Mouse (Mus musculus) liver, embryonic 14.5 days (tissue): ENCODE results near the gene Gm28053. TPM values are rescaled to one million over a fixed set of nuclear protein-coding genes. Genes with fewer than 3 reads are reported as not detected.

ENCODE experiments used
- ATAC-seq: fragments of 200-750 bp; cut with Nextera tagmentation; 2 replicates; pipeline ENCODE4 v1.8.0; 2017; ENCODE audit warnings: moderate number of reproducible peaks, mild to moderate bottlenecking, moderate library complexity; ENCODE audit not compliant: insufficient read depth
- DNase-seq, 3 experiments: peaks; one replicate each; pipeline ENCODE4 v3.0.0-alpha.2; 2012 to 2013; ENCODE audit warnings: low read depth in 3 of 3, low spot score in 3 of 3
- H3K27ac ChIP-seq: fragments of 300-500 bp; sonication (generic); 2 replicates; pipeline ENCODE4 v1.5.1; 2014; ENCODE audit warnings: moderate library complexity, mild to moderate bottlenecking, control low read depth, inconsistent platforms
- H3K27me3 ChIP-seq: fragments of 300-500 bp; sonication (generic); 2 replicates; pipeline ENCODE4 v1.6.1; 2014; ENCODE audit warnings: mild to moderate bottlenecking, low read length, moderate library complexity; ENCODE audit not compliant: control insufficient read depth, insufficient read depth
- H3K36me3 ChIP-seq: fragments of 300-500 bp; sonication (generic); replicated peaks from 2 replicates; pipeline ENCODE4 v1.6.1; 2014; ENCODE audit warnings: low read depth; ENCODE audit not compliant: control insufficient read depth, insufficient read depth
- H3K4me1 ChIP-seq, 2 experiments: fragments of 200-500 bp in 1 of 2; fragments of 300-500 bp in 1 of 2; sonication (generic) in 1 of 2; replicated peaks; 2 replicates each; pipeline ENCODE4 v1.6.1; 2012 to 2014; ENCODE audit warnings: antibody characterized with exemption in 1 of 2, inconsistent platforms in 1 of 2, low read length in 1 of 2; ENCODE audit not compliant: control insufficient read depth in 2 of 2, insufficient read depth in 2 of 2
- H3K4me2 ChIP-seq: fragments of 300-500 bp; sonication (generic); 2 replicates; pipeline ENCODE4 v1.6.1; 2014; ENCODE audit warnings: low read depth, mild to moderate bottlenecking, control low read depth, moderate library complexity
- H3K4me3 ChIP-seq, 2 experiments: fragments of 200-500 bp in 1 of 2; fragments of 300-500 bp in 1 of 2; sonication (generic) in 1 of 2; 2 replicates each; pipeline ENCODE4 v1.5.1; 2012 to 2014; ENCODE audit warnings: low read depth in 2 of 2, low read length in 2 of 2, mild to moderate bottlenecking in 2 of 2, control low read depth in 1 of 2, inconsistent platforms in 1 of 2, moderate library complexity in 1 of 2; ENCODE audit not compliant: insufficient read depth in 1 of 2
- H3K9ac ChIP-seq: fragments of 300-500 bp; sonication (generic); replicated peaks from 2 replicates; pipeline ENCODE4 v1.6.1; 2014; ENCODE audit warnings: mild to moderate bottlenecking, control low read depth, moderate library complexity
- H3K9me3 ChIP-seq: fragments of 300-500 bp; sonication (generic); 2 replicates; pipeline ENCODE4 v1.6.1; 2016; ENCODE audit warnings: low read length, mixed read lengths; ENCODE audit not compliant: control insufficient read depth
- CTCF ChIP-seq: IDR thresholded peaks from 2 replicates; pipeline ENCODE4 v1.5.1; 2016; ENCODE audit warnings: antibody characterized with exemption, low read depth, control low read depth
- EP300 ChIP-seq: IDR thresholded peaks from 2 replicates; pipeline ENCODE4 v1.6.1; 2016; ENCODE audit warnings: antibody characterized with exemption, low read depth
- WGBS: fragments of 180-500 bp; shearing (Covaris S2); extraction: QIAGEN DNeasy Blood & Tissue Kit; methylation state at CpG from one replicate; pipeline ENCODE4 v1.1.7; 2014; ENCODE audit not compliant: insufficient replicate concordance; 5-methylcytosine and 5-hydroxymethylcytosine counted together
- polyA plus RNA-seq, 2 experiments: library from polyadenylated mRNA; depleted of rRNA in 1 of 2; stranded (reverse) in 1 of 2; unstranded in 1 of 2; fragments of >200 nt; fragmentation: Nextera tagmentation in 1 of 2; extraction: Ambion mirVana in 1 of 2; gene quantifications; 2 replicates each; pipeline versions ENCODE4 v1.2.1 to v1.2.3; 2012 to 2014

Gm28053 gene
- polyA plus RNA-seq, 2 experiments, result 0.39 to 0.48 TPM

DNA sequence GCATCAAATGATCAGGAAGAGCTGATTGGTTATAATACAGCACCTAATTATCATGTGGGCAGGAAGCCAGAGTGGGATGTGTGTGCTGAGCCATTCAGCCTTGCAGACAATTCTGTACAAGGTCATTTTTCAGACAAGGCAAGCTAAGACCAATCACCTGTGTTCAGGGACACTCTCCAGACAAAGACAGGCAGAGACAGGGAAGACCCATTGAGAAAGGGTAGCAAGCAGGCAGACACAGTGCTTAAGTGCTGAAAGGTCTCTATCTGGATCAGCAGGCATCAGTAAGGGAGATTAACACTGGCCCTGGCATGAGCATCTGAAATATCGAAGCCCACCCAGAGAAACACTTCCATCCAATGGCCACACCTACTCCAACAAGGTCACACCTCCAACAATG, 66.0 kb downstream of the Gm28053 start:
- TF ChIP-seq CTCF, result no peak
- TF ChIP-seq EP300, result no peak
- Histone ChIP-seq H3K27me3 (no peaks in the 10 kb centered on the region), H3K9ac (no peak overlapping the region), H3K4me1 (no peaks in the 10 kb centered on the region), H3K36me3 (no peaks in the 10 kb centered on the region), H3K4me2 (no peak overlapping the region), H3K27ac (no peak overlapping the region), H3K9me3 (no peaks in the 10 kb centered on the region), H3K4me3 (no peak overlapping the region)
- DNase-seq, result no peak
- 54% methylated on average over 1 of the region's 1 CpGs for WGBS
- no peak for ATAC-seq

DNA sequence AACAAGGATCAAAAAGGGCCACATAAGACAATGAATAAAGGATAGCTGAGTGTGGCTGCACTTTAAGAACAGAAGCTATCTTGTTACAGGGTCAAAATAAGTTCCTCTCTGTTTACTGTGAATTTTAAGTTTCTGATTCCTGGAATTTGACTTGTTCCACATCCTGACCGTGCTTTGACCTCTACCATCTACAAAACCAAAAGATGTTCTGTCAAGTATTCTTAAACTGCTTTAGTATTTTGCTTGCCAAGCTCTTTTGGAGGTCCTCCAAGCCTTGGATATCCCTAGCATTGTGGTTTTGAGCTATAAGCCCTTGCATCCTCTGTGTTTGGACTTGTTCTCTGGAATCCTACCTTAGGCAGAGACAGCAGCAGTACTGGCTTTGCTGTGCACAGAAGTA, 66.8 kb downstream of the Gm28053 start:
- no peaks in the 10 kb centered on the region for H3K4me1 ChIP-seq
- DNase-seq (no peak), ATAC-seq (no peak)
- 33% methylated on average over 1 of the region's 1 CpGs for WGBS
- H3K27ac ChIP-seq, result no peak overlapping the region
- no peaks in the 10 kb centered on the region for H3K27me3 ChIP-seq
- H3K4me3 ChIP-seq, result no peak overlapping the region
- no peaks in the 10 kb centered on the region for H3K9me3 ChIP-seq
- no peaks in the 10 kb centered on the region for H3K36me3 ChIP-seq
- H3K4me2 ChIP-seq, result no peak overlapping the region
- no peak for TF ChIP-seq EP300
- TF ChIP-seq CTCF, result no peak
- H3K9ac ChIP-seq, result no peak overlapping the region

DNA sequence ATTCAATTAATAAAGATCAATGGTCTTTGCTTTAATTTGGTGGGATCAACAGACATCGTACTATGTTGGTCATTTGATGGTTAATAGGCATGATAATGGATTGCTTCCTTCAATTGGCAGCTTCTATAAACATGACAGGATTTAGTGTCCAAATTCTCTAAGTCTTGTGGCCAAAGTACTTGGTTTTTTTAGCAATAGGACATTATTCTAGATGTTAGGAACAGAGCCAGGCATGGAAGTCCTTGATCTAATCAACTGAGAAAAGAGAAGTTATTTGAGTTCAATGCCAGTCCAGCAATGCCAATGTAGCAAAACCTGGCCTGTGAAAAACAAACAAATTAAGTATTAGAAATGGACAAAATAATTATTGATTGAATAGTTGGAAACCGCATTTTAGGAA, 67.2 kb downstream of the Gm28053 start:
- Histone ChIP-seq H3K4me3 (no peak overlapping the region), H3K36me3 (no peaks in the 10 kb centered on the region), H3K4me2 (no peak overlapping the region), H3K27me3 (no peaks in the 10 kb centered on the region), H3K27ac (no peak overlapping the region), H3K9ac (no peak overlapping the region), H3K4me1 (no peaks in the 10 kb centered on the region), H3K9me3 (no peaks in the 10 kb centered on the region)
- no peak for ATAC-seq
- TF ChIP-seq EP300 (no peak), CTCF (no peak)
- DNase-seq, result no peak
- 53% methylated on average over 2 of the region's 2 CpGs for WGBS

DNA sequence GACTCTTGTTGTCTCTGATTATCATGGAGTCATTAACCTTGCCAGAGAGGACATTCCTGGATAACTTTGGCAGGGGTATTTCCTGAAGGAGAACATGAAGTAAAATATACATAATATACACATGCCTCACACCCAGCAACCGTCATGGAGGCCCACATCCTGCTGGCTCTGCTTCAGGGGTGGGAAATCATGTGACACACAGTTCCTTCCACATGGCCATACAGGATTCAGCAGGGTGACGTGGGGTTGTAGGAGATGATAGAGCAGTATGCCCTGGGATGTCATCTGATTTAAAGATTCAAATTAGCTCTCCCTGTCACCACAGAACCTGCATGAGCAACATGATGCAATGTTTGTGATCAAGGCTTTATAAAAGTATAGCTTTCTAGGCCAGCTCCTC, 69.5 kb downstream of the Gm28053 start:
- WGBS, result 43% methylated on average over 2 of the region's 2 CpGs
- ATAC-seq, result no peak

DNA sequence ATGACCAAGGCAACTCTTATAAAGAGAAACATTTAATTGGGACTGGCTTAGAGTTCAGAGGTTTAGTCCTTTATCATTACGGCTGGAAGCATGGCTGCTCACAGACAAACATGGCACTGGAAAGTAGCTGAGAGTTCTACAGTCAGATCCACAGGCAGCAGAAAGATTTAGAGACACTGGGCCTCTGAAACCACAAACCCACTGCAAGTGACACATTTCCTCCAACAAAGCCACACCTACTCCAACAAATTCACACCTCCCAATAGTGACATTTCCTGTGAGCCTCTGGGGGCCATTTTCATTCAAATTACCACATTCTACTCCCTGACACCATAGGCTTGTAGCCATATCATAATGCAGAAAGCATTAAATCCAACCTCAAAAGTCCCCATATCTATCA, 83.5 kb downstream of the Gm28053 start:
- H3K9ac ChIP-seq, result no peak overlapping the region
- no peaks in the 10 kb centered on the region for H3K4me1 ChIP-seq
- H3K9me3 ChIP-seq, result no peaks in the 10 kb centered on the region
- H3K4me2 ChIP-seq, result no peak overlapping the region
- H3K4me3 ChIP-seq, result no peak overlapping the region
- no peaks in the 10 kb centered on the region for H3K27me3 ChIP-seq
- 9% methylated on average over 1 of the region's 1 CpGs for WGBS
- H3K27ac ChIP-seq, result no peak overlapping the region
- TF ChIP-seq EP300 (no peak), CTCF (no peak)
- DNase-seq (no peak), ATAC-seq (no peak)
- H3K36me3 ChIP-seq, result no peaks in the 10 kb centered on the region

More for the DNA sequence above, 69.5 kb downstream of the Gm28053 start:
- Histone ChIP-seq H3K36me3 (no peaks in the 10 kb centered on the region), H3K27ac (no peak overlapping the region), H3K4me1 (no peaks in the 10 kb centered on the region), H3K4me3 (no peak overlapping the region), H3K9ac (no peak overlapping the region), H3K27me3 (no peaks in the 10 kb centered on the region), H3K4me2 (no peak overlapping the region), H3K9me3 (no peaks in the 10 kb centered on the region)
- DNase-seq, result no peak
- no peak for TF ChIP-seq EP300
- no peak for TF ChIP-seq CTCF

Other genes starting within 250 kb of the Gm28053 start
- gene Atp6v0e2, start 181.0 kb upstream of the Gm28053 start, polyA plus RNA-seq (2012; rRNA removed), result 0.75 and 1.0 TPM in 2 replicates
- gene Atp6v0e2, start 181.0 kb upstream of the Gm28053 start, polyA plus RNA-seq (2014; fragmentation: Nextera tagmentation; extraction: Ambion mirVana), result 0.77 and 0.81 TPM in 2 replicates
- gene Lrrc61, start 163.8 kb upstream of the Gm28053 start, polyA plus RNA-seq (2012; rRNA removed), result 2.8 and 3.0 TPM in 2 replicates
- gene Lrrc61, start 163.8 kb upstream of the Gm28053 start, polyA plus RNA-seq (2014; fragmentation: Nextera tagmentation; extraction: Ambion mirVana), result 1.3 and 1.7 TPM in 2 replicates
- gene Rarres2, start 145.8 kb upstream of the Gm28053 start, polyA plus RNA-seq (2012; rRNA removed), result 11.3 and 12.0 TPM in 2 replicates
- gene Rarres2, start 145.8 kb upstream of the Gm28053 start, polyA plus RNA-seq (2014; fragmentation: Nextera tagmentation; extraction: Ambion mirVana), result 16.3 and 20.0 TPM in 2 replicates
- not detected in 2 replicates for gene Gm45021, start 129.0 kb upstream of the Gm28053 start, polyA plus RNA-seq (2012; rRNA removed)
- gene Gm45021, start 129.0 kb upstream of the Gm28053 start, polyA plus RNA-seq (2014; fragmentation: Nextera tagmentation; extraction: Ambion mirVana), result not detected in 2 replicates
- gene Repin1, start 124.7 kb upstream of the Gm28053 start, polyA plus RNA-seq (2012; rRNA removed), result 7.1 and 7.3 TPM in 2 replicates
- gene Repin1, start 124.7 kb upstream of the Gm28053 start, polyA plus RNA-seq (2014; fragmentation: Nextera tagmentation; extraction: Ambion mirVana), result 6.3 and 6.5 TPM in 2 replicates
- gene Gm44965, start 124.7 kb upstream of the Gm28053 start, polyA plus RNA-seq (2012; rRNA removed), result not detected in 2 replicates
- not detected in 2 replicates for gene Gm44965, start 124.7 kb upstream of the Gm28053 start, polyA plus RNA-seq (2014; fragmentation: Nextera tagmentation; extraction: Ambion mirVana)
- gene Zfp775, start 116.5 kb upstream of the Gm28053 start, polyA plus RNA-seq (2012; rRNA removed), result 1.0 TPM in 2 replicates
- gene Zfp775, start 116.5 kb upstream of the Gm28053 start, polyA plus RNA-seq (2014; fragmentation: Nextera tagmentation; extraction: Ambion mirVana), result 1.4 and 1.7 TPM in 2 replicates
- 0.31 and 0.34 TPM in 2 replicates for gene AI854703, start 91.8 kb upstream of the Gm28053 start, polyA plus RNA-seq (2012; rRNA removed)
- gene AI854703, start 91.8 kb upstream of the Gm28053 start, polyA plus RNA-seq (2014; fragmentation: Nextera tagmentation; extraction: Ambion mirVana), result 0.06 and 0.27 TPM in 2 replicates
- gene Gimap8, start 71.4 kb upstream of the Gm28053 start, polyA plus RNA-seq (2012; rRNA removed), result 0.90 and 1.3 TPM in 2 replicates
- gene Gimap8, start 71.4 kb upstream of the Gm28053 start, polyA plus RNA-seq (2014; fragmentation: Nextera tagmentation; extraction: Ambion mirVana), result 0.17 and 0.18 TPM in 2 replicates
- 3.9 and 7.2 TPM in 2 replicates for gene Gimap9, start 42.5 kb upstream of the Gm28053 start, polyA plus RNA-seq (2012; rRNA removed)
- gene Gimap9, start 42.5 kb upstream of the Gm28053 start, polyA plus RNA-seq (2014; fragmentation: Nextera tagmentation; extraction: Ambion mirVana), result 8.0 and 10.6 TPM in 2 replicates
- gene Gimap4, start 34.1 kb upstream of the Gm28053 start, polyA plus RNA-seq (2012; rRNA removed), result 5.0 and 6.2 TPM in 2 replicates
- 8.3 and 8.8 TPM in 2 replicates for gene Gimap4, start 34.1 kb upstream of the Gm28053 start, polyA plus RNA-seq (2014; fragmentation: Nextera tagmentation; extraction: Ambion mirVana)
- 2.7 and 4.3 TPM in 2 replicates for gene Gimap6, start 10.4 kb upstream of the Gm28053 start, polyA plus RNA-seq (2012; rRNA removed)
- 6.6 and 6.8 TPM in 2 replicates for gene Gimap6, start 10.4 kb upstream of the Gm28053 start, polyA plus RNA-seq (2014; fragmentation: Nextera tagmentation; extraction: Ambion mirVana)
- 0.06 TPM in 1 of 2 replicates, not detected in the other for gene Gimap7, start within 50 bp of the Gm28053 start, polyA plus RNA-seq (2012; rRNA removed)
- 0.10 TPM in 1 of 2 replicates, not detected in the other for gene Gimap7, start within 50 bp of the Gm28053 start, polyA plus RNA-seq (2014; fragmentation: Nextera tagmentation; extraction: Ambion mirVana)
- 1.1 and 1.8 TPM in 2 replicates for gene Gimap1, start 20.4 kb downstream of the Gm28053 start, polyA plus RNA-seq (2012; rRNA removed)
- 3.2 and 5.5 TPM in 2 replicates for gene Gimap1, start 20.4 kb downstream of the Gm28053 start, polyA plus RNA-seq (2014; fragmentation: Nextera tagmentation; extraction: Ambion mirVana)
- gene Gimap5, start 27.6 kb downstream of the Gm28053 start, polyA plus RNA-seq (2012; rRNA removed), result 1.8 and 1.9 TPM in 2 replicates
- 2.1 and 2.7 TPM in 2 replicates for gene Gimap5, start 27.6 kb downstream of the Gm28053 start, polyA plus RNA-seq (2014; fragmentation: Nextera tagmentation; extraction: Ambion mirVana)
- gene Gimap3, start 52.2 kb downstream of the Gm28053 start, polyA plus RNA-seq (2012; rRNA removed), result 0.05 and 0.06 TPM in 2 replicates
- not detected in 2 replicates for gene Gimap3, start 52.2 kb downstream of the Gm28053 start, polyA plus RNA-seq (2014; fragmentation: Nextera tagmentation; extraction: Ambion mirVana)
- gene Tmem176a, start 122.3 kb downstream of the Gm28053 start, polyA plus RNA-seq (2012; rRNA removed), result 34.5 and 37.1 TPM in 2 replicates
- 112 and 126 TPM in 2 replicates for gene Tmem176a, start 122.3 kb downstream of the Gm28053 start, polyA plus RNA-seq (2014; fragmentation: Nextera tagmentation; extraction: Ambion mirVana)
- 94.7 and 107 TPM in 2 replicates for gene Tmem176b, start 122.9 kb downstream of the Gm28053 start, polyA plus RNA-seq (2012; rRNA removed)
- 146 and 152 TPM in 2 replicates for gene Tmem176b, start 122.9 kb downstream of the Gm28053 start, polyA plus RNA-seq (2014; fragmentation: Nextera tagmentation; extraction: Ambion mirVana)
- gene Aoc1, start 154.3 kb downstream of the Gm28053 start, polyA plus RNA-seq (2012; rRNA removed), result 0.02 TPM in 1 of 2 replicates, not detected in the other
- gene Aoc1, start 154.3 kb downstream of the Gm28053 start, polyA plus RNA-seq (2014; fragmentation: Nextera tagmentation; extraction: Ambion mirVana), result not detected in 2 replicates
- gene 1600015I10Rik, start 211.3 kb downstream of the Gm28053 start, polyA plus RNA-seq (2012; rRNA removed), result not detected in 2 replicates
- gene 1600015I10Rik, start 211.3 kb downstream of the Gm28053 start, polyA plus RNA-seq (2014; fragmentation: Nextera tagmentation; extraction: Ambion mirVana), result not detected in 2 replicates